Mouse (Mus musculus) liver, embryonic 14.5 days (tissue): ENCODE measurements around the gene Il7r.

Experiments used
- CTCF ChIP-seq: IDR thresholded peaks from 2 replicates; pipeline ENCODE4 v1.5.1; 2016; ENCODE audit warnings: antibody characterized with exemption, low read depth, control low read depth
- EP300 ChIP-seq: IDR thresholded peaks from 2 replicates; pipeline ENCODE4 v1.6.1; 2016; ENCODE audit warnings: antibody characterized with exemption, low read depth

DNA sequence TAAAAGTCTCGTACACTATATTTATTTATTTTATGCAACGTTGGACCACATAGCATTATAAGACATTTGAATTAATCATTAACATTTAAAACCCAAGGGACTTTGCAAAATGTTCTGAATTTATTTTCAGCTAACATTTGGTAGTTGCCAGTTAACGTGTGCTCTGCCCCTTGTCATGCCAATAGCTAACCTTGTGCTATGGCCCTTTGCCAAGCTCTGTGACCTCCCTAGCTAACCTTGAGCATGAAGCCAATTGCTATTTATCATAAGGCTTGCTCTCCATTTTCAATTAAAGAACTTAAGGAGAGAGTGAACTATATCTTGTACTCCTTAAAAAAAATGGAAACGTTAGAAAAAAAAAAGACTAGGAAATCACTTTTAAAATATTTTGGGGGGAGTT lies 43.4 kb upstream of the Il7r start:
- TF ChIP-seq CTCF (no peak), EP300 (no peak)
